Comparison of ENCODE assay signal across 1 mouse cellular context in genomic region chr11:96849145-96849544, GRCm38 (mm10).
TF ChIP-seq lines count a peak whose summit lies in the region.

No protein-coding gene starts in this region.

TF ChIP-seq in CH12.LX, 34 proteins besides CTCF, POLR2A, EP300 and RAD21:
- peak; percentile 72 for TF ChIP-seq ZNF384 (IDR thresholded peaks at IDR 0.05; ENCODE audit: low read depth, low read length)
TF ChIP-seq in CH12.LX: peak in this region for 1; not testable (repeated sequence) for 33.
